Mouse (Mus musculus) heart, postnatal 10 days (tissue): ENCODE results near the gene Slfn8. TPM values are rescaled to one million over a fixed set of nuclear protein-coding genes. Genes with fewer than 3 reads are reported as not detected.

ENCODE experiments used
- microRNA-seq, 2 experiments: library from miRNA; unstranded; fragments of <30 nt; microRNA quantifications; one replicate each; pipeline ENCODE4 v1.2.0; 2022
- total RNA-seq, 2 experiments: library from RNA; stranded (reverse); gene quantifications; 2 replicates each; pipeline ENCODE4 v1.2.3; 2021

The Slfn8 gene
- total RNA-seq, 2 experiments from 2014 or later, result 0.35 to 0.45 TPM

Small RNAs within 50 kb of the gene (microRNA-seq; reads per million reads assigned to microRNA genes)
- gene Gm27598, result 0 reads per million in 2 experiments
- 0 reads per million in 2 experiments for gene Mir7679

Other genes starting within 250 kb of the Slfn8 start
- 10 to 100 TPM; 22.2 to 26.1 TPM for gene Lig3, start 239.7 kb downstream of the Slfn8 start, total RNA-seq
- gene Rffl, start 149.6 kb downstream of the Slfn8 start, total RNA-seq, result 1 to 10 TPM; 4.5 to 5.7 TPM
- gene Rad51d, start 130.2 kb downstream of the Slfn8 start, total RNA-seq, result 10 to 100 TPM; 10.9 to 11.0 TPM
- gene Fndc8, start 128.7 kb downstream of the Slfn8 start, total RNA-seq, result under 1 TPM in 1 of 2 experiments, not detected in 1; 0.12 TPM
- 10 to 100 TPM; 11.2 to 13.8 TPM for gene Nle1, start 112.4 kb downstream of the Slfn8 start, total RNA-seq
- gene Unc45b, start 110.3 kb downstream of the Slfn8 start, total RNA-seq, result 100 to 1,000 TPM; 161 to 177 TPM
- 10 to 100 TPM; 70.4 to 70.6 TPM for gene Slfn5, start 69.5 kb downstream of the Slfn8 start, total RNA-seq
- gene Slfn9, start 29.0 kb downstream of the Slfn8 start, total RNA-seq, result 1 to 10 TPM; 5.6 to 6.9 TPM
- 1 to 10 TPM; 2.5 to 3.0 TPM for gene Slfn2, start 44.3 kb upstream of the Slfn8 start, total RNA-seq
- gene Slfn1, start 96.0 kb upstream of the Slfn8 start, total RNA-seq, result under 1 TPM; 0.22 to 0.31 TPM
- gene Slfn4, start 154.4 kb upstream of the Slfn8 start, total RNA-seq, result under 1 TPM; 0.12 to 0.14 TPM
- gene Slfn3, start 170.5 kb upstream of the Slfn8 start, total RNA-seq, result 1 to 10 TPM; 3.3 to 3.7 TPM